Mouse (Mus musculus): ENCODE data around the gene Sell. TPM values are rescaled to one million over a fixed set of nuclear protein-coding genes. Genes with fewer than 3 reads are reported as not detected.

The Sell gene
- polyA plus RNA-seq, 1 experiment: not detected

DNA sequence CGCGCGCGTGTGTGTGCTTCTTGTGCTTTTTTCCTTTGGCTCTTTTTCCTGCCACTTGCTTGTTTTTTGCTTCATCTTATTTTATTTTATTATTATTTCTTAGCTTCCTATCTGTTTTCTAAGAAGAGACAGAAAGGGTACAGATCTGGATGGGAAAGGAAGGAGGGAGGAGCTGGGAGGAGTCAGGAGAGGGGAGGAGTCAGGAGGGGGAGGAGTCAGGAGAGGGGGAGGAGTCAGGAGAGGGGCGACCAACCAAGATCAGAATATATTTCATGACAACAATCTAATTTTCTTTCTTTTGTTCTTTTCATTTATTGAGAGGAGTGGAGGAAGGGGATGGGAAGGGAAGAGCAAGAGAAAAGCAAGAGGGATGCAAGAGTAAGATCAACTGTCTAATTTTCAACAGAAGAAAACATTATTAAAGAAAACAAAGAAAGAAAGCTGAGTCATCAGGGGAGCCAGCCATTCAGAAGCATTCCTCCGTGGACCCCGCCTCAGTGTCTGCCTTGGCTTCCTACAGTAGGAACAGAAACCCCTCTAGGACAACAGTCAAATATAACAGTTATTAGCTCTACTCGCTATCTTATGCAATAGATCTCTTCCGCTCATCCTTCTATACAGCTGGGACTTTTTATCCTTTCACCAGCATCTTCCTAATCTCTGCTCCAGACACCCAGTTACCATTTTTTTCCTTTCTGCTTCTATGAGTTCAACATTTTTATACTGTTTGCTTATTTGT is 49.0 kb downstream of the Sell start:
- no peak overlapping the region for H3K9ac ChIP-seq (ENCODE audit: low read depth, poor library complexity, severe bottlenecking)

DNA sequence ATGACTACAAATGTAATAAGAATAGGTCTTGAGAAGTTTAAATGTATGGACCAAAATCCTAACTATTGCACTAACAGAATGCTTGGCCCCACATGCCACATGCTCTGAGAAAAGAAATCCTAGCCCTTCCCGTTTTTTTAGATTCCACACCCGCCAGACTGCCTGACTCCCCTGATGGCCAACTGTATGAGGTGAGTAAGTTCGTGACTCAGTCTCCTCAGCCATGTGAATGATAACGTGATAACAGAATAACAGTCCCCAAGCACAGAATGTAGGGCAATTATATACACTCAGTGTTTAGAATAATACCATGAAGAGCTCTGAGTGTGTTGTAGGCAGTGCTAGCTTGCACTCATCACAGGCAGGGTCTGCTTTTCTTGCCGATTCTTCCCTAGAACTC is 52.5 kb downstream of the Sell start:
- no peak overlapping the region for H3K4me3 ChIP-seq (ENCODE audit: low read depth, low read length)
- no peaks in the 10 kb centered on the region for H3K36me3 ChIP-seq (ENCODE audit: control insufficient read depth, insufficient read depth, low read length, poor library complexity, severe bottlenecking)
- H3K9ac ChIP-seq (ENCODE audit: low read depth, poor library complexity, severe bottlenecking): no peak overlapping the region
- TF ChIP-seq EP300 (IDR thresholded peaks at IDR 0.05; ENCODE audit: insufficient read depth, low read depth, low read length) (no peak), POLR2A (IDR thresholded peaks at IDR 0.05; ENCODE audit: insufficient read depth, low read length) (no peak), CTCF (IDR thresholded peaks at IDR 0.05; ENCODE audit: low read depth, low read length) (no peak)
- no peak overlapping the region for H3K27ac ChIP-seq (ENCODE audit: insufficient read depth, low read length)
- no peaks in the 10 kb centered on the region for H3K27me3 ChIP-seq (ENCODE audit: control insufficient read depth, insufficient read depth, low read length, poor library complexity, severe bottlenecking)
- no peaks in the 10 kb centered on the region for H3K4me1 ChIP-seq (ENCODE audit: control insufficient read depth, insufficient read depth, low read length)
- H3K9me3 ChIP-seq (replicated peaks; ENCODE audit: control insufficient read depth, insufficient read depth, low read length, poor library complexity, severe bottlenecking): no peaks in the 10 kb centered on the region

More for the DNA sequence above, 49.0 kb downstream of the Sell start:
- Histone ChIP-seq H3K27me3 (ENCODE audit: control insufficient read depth, insufficient read depth, low read length, poor library complexity, severe bottlenecking) (no peaks in the 10 kb centered on the region), H3K4me3 (ENCODE audit: low read depth, low read length) (no peak overlapping the region), H3K4me1 (ENCODE audit: control insufficient read depth, insufficient read depth, low read length) (no peaks in the 10 kb centered on the region), H3K27ac (ENCODE audit: insufficient read depth, low read length) (no peak overlapping the region), H3K9me3 (replicated peaks; ENCODE audit: control insufficient read depth, insufficient read depth, low read length, poor library complexity, severe bottlenecking) (no peaks in the 10 kb centered on the region), H3K36me3 (ENCODE audit: control insufficient read depth, insufficient read depth, low read length, poor library complexity, severe bottlenecking) (no peaks in the 10 kb centered on the region)
- no peak for TF ChIP-seq CTCF (IDR thresholded peaks at IDR 0.05; ENCODE audit: low read depth, low read length)
- no peak for TF ChIP-seq POLR2A (IDR thresholded peaks at IDR 0.05; ENCODE audit: insufficient read depth, low read length)
- no peak for TF ChIP-seq EP300 (IDR thresholded peaks at IDR 0.05; ENCODE audit: insufficient read depth, low read depth, low read length)

DNA sequence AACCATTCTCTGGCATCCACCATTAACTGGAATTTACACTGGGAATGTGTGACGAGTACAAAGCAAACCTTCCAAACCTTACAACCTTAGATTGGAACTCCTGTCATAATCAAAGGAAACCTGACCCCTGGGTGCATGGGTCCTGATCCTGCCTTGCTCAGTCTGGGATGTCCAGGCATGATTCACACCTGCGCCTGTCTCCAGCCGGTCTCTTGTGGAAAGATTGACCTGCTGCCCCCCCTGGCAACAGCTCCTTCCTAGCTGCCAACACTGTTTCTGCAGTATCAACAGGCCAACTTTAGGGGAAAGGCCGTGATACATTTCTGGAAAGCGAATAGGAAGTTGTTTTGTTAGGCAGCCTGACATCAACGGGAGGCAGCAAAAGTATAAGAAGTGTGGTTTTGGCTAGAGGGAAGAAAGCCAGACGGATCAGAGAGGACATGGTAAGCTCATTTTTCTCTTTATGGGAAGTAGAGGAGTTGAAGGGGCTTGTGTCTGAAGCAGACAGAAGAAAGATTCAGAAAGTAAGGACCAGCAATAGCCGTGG is 53.2 kb downstream of the Sell start, which contains the start of gene Selp:
Gene Selp (plus strand): TSS at position 318 of the 547 bp plus-strand sequence.
- Histone ChIP-seq H3K9ac (ENCODE audit: low read depth, poor library complexity, severe bottlenecking) (no peak within 1 kb of the TSS), H3K4me1 (ENCODE audit: control insufficient read depth, insufficient read depth, low read length) (no peaks in the 10 kb centered on the region), H3K4me3 (ENCODE audit: low read depth, low read length) (no peak within 1 kb of the TSS), H3K27me3 (ENCODE audit: control insufficient read depth, insufficient read depth, low read length, poor library complexity, severe bottlenecking) (no peaks in the 10 kb centered on the region), H3K9me3 (replicated peaks; ENCODE audit: control insufficient read depth, insufficient read depth, low read length, poor library complexity, severe bottlenecking) (no peaks in the 10 kb centered on the region), H3K36me3 (ENCODE audit: control insufficient read depth, insufficient read depth, low read length, poor library complexity, severe bottlenecking) (no peaks in the 10 kb centered on the region), H3K27ac (ENCODE audit: insufficient read depth, low read length) (no peak within 1 kb of the TSS)
- TF ChIP-seq EP300 (IDR thresholded peaks at IDR 0.05; ENCODE audit: insufficient read depth, low read depth, low read length): no peak
- no peak for TF ChIP-seq POLR2A (IDR thresholded peaks at IDR 0.05; ENCODE audit: insufficient read depth, low read length)
- TF ChIP-seq CTCF (IDR thresholded peaks at IDR 0.05; ENCODE audit: low read depth, low read length): no peak

GRCm38 (mm10) chr1:164115647-164116046 is 53.9 kb downstream of the Sell start:
- Histone ChIP-seq H3K4me3 (ENCODE audit: low read depth, low read length) (no peak overlapping the region), H3K27me3 (ENCODE audit: control insufficient read depth, insufficient read depth, low read length, poor library complexity, severe bottlenecking) (no peaks in the 10 kb centered on the region), H3K9ac (ENCODE audit: low read depth, poor library complexity, severe bottlenecking) (no peak overlapping the region), H3K4me1 (ENCODE audit: control insufficient read depth, insufficient read depth, low read length) (no peaks in the 10 kb centered on the region), H3K27ac (ENCODE audit: insufficient read depth, low read length) (no peak overlapping the region), H3K9me3 (replicated peaks; ENCODE audit: control insufficient read depth, insufficient read depth, low read length, poor library complexity, severe bottlenecking) (no peaks in the 10 kb centered on the region), H3K36me3 (ENCODE audit: control insufficient read depth, insufficient read depth, low read length, poor library complexity, severe bottlenecking) (no peaks in the 10 kb centered on the region)
- TF ChIP-seq CTCF (IDR thresholded peaks at IDR 0.05; ENCODE audit: low read depth, low read length): no peak
- no peak for TF ChIP-seq EP300 (IDR thresholded peaks at IDR 0.05; ENCODE audit: insufficient read depth, low read depth, low read length)
- no peak for TF ChIP-seq POLR2A (IDR thresholded peaks at IDR 0.05; ENCODE audit: insufficient read depth, low read length)

DNA sequence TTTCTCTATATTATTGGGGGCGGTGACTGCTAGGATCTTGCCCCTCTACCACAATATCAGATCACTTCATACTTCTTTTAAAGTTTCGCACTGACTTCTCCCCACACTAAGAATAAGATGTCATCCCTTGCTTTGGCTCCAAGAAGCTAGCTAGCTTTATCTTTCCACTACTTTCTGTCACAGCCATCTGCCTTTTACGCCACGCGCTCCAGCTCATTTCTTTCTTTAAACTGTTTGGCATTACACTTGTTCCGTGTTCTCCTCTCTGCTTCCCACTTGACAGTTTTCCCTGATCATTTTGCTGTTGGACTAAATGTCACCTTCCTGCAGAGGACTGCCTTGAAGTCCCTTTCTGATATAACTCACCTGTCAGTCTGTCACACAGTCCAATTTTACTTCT is 56.1 kb downstream of the Sell start:
- Histone ChIP-seq H3K36me3 (ENCODE audit: control insufficient read depth, insufficient read depth, low read length, poor library complexity, severe bottlenecking) (no peaks in the 10 kb centered on the region), H3K27ac (ENCODE audit: insufficient read depth, low read length) (no peak overlapping the region), H3K27me3 (ENCODE audit: control insufficient read depth, insufficient read depth, low read length, poor library complexity, severe bottlenecking) (no peaks in the 10 kb centered on the region), H3K4me1 (ENCODE audit: control insufficient read depth, insufficient read depth, low read length) (no peaks in the 10 kb centered on the region), H3K4me3 (ENCODE audit: low read depth, low read length) (no peak overlapping the region), H3K9me3 (replicated peaks; ENCODE audit: control insufficient read depth, insufficient read depth, low read length, poor library complexity, severe bottlenecking) (no peaks in the 10 kb centered on the region), H3K9ac (ENCODE audit: low read depth, poor library complexity, severe bottlenecking) (no peak overlapping the region)
- TF ChIP-seq POLR2A (IDR thresholded peaks at IDR 0.05; ENCODE audit: insufficient read depth, low read length) (no peak), EP300 (IDR thresholded peaks at IDR 0.05; ENCODE audit: insufficient read depth, low read depth, low read length) (no peak), CTCF (IDR thresholded peaks at IDR 0.05; ENCODE audit: low read depth, low read length) (no peak)

All from ES-Bruce4 (cell line).